Mouse (Mus musculus): ENCODE measurements around the gene Krt35. TPM values are rescaled to one million over a fixed set of nuclear protein-coding genes. Genes with fewer than 3 reads are reported as not detected.

Krt35 gene
- polyA plus RNA-seq (2021) = not detected

GRCm38 (mm10) chr11:100096141-100096540 is at the start of gene Krt35:
Gene Krt35 (minus strand): TSS chr11:100096241.
- ChIA-PET POLR2A (no interaction called here), CTCF (interaction anchor here (1.4 kb wide), 1 partner anchor 73 kb away, joined by 3 read pairs; no protein-coding TSS in a partner anchor)
- peaks cover 7% of the 10 kb centered on the region for H3K27me3 ChIP-seq
- in situ Hi-C loops (cut with MboI; ENCODE audit: low pct_unique_long_range_greater_than_20kb) = no loop called here
- no peak for DNase-seq (ENCODE audit: low read depth, low spot score)
- no peak for TF ChIP-seq CTCF (IDR thresholded peaks at IDR 0.05)
- no peak for ATAC-seq

DNA sequence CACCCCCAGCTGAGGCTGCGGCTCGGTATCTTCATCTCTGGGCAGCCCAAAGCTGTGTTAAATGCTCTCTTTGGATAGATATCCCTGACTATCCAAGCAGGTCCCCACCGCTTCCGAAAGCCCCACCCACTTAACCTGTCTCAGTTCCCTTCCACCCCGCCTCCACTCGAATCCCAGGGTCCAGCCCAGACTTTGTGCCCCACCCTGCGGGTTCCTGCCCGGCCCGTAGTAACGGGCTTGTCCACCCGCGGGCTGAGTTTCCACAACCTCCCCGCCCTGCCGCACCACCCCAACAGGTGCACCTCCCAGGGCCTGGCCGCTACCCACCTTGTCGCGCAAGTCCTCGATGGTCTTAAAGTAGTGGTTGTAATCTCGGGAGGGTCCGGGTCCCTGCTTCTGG is 49.1 kb upstream of the Krt35 start:
- no peaks in the 10 kb centered on the region for H3K27me3 ChIP-seq
- DNase-seq (ENCODE audit: low read depth, low spot score) = no peak
- no peak for ATAC-seq
- in situ Hi-C loops (cut with MboI; ENCODE audit: low pct_unique_long_range_greater_than_20kb) = no loop called here
- ChIA-PET POLR2A (interaction anchor here (0.6 kb wide), 1 partner anchor 18 kb away, joined by 3 read pairs; no protein-coding TSS in a partner anchor), CTCF (no interaction called here)
- TF ChIP-seq CTCF (IDR thresholded peaks at IDR 0.05) = no peak

GRCm38 (mm10) chr11:100140966-100141365 is 44.9 kb upstream of the Krt35 start:
- ChIA-PET CTCF (interaction anchor here (0.6 kb wide), 1 partner anchor 10 kb away, joined by 3 read pairs; no protein-coding TSS in a partner anchor), POLR2A (no interaction called here)
- H3K27me3 ChIP-seq = no peaks in the 10 kb centered on the region
- no peak for TF ChIP-seq CTCF (IDR thresholded peaks at IDR 0.05)
- ATAC-seq = no peak
- in situ Hi-C loops (cut with MboI; ENCODE audit: low pct_unique_long_range_greater_than_20kb) = no loop called here
- no peak for DNase-seq (ENCODE audit: low read depth, low spot score)

GRCm38 (mm10) chr11:100139391-100139790 is 43.4 kb upstream of the Krt35 start:
- no peaks in the 10 kb centered on the region for H3K27me3 ChIP-seq
- POLR2A ChIA-PET = no interaction called here
- CTCF ChIA-PET = no interaction called here
- in situ Hi-C loops (cut with MboI; ENCODE audit: low pct_unique_long_range_greater_than_20kb) = no loop called here
- DNase-seq (ENCODE audit: low read depth, low spot score) (no peak), ATAC-seq (no peak)
- TF ChIP-seq CTCF (IDR thresholded peaks at IDR 0.05) = no peak

DNA sequence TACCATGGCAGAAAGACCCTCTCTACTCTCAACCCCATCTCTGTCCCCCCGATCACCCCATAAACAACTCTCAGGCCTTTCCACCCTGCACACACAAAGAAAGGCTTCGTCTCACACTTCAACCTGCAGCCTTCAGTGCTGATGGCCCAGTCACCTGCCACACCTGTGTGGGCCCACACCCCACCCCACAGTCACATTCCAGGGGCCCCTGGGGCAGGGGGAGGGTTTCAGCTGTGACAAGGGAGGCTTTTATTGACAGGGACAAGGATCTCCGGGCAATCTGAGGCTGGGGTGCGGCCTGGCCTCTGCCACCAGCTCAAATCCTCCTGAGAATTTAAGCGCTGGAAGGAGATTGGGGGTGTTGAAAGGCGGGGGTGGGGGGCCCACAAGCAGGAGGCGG is 42.8 kb upstream of the Krt35 start:
- no peak for TF ChIP-seq CTCF (IDR thresholded peaks at IDR 0.05)
- no peak for DNase-seq (ENCODE audit: low read depth, low spot score)
- no peak for ATAC-seq
- in situ Hi-C loops (cut with MboI; ENCODE audit: low pct_unique_long_range_greater_than_20kb) = no loop called here
- no peaks in the 10 kb centered on the region for H3K27me3 ChIP-seq
- POLR2A ChIA-PET = no interaction called here
- CTCF ChIA-PET = no interaction called here

- POLR2A ChIA-PET = no interaction called here
- in situ Hi-C loops (cut with MboI; ENCODE audit: low pct_unique_long_range_greater_than_20kb) = no loop called here
- DNase-seq (ENCODE audit: low read depth, low spot score) (no peak), ATAC-seq (no peak)
- peaks cover 6% of the 10 kb centered on the region for H3K27me3 ChIP-seq
- TF ChIP-seq CTCF (IDR thresholded peaks at IDR 0.05) = no peak
- CTCF ChIA-PET = no interaction called here
Observed at GRCm38 (mm10) chr11:100137693-100138092, 41.7 kb upstream of the Krt35 start.

GRCm38 (mm10) chr11:100136559-100136958 is 40.5 kb upstream of the Krt35 start:
- H3K27me3 ChIP-seq = peaks cover 6% of the 10 kb centered on the region
- ATAC-seq (no peak), DNase-seq (ENCODE audit: low read depth, low spot score) (no peak)
- CTCF ChIA-PET = no interaction called here
- TF ChIP-seq CTCF (IDR thresholded peaks at IDR 0.05) = no peak
- in situ Hi-C loops (cut with MboI; ENCODE audit: low pct_unique_long_range_greater_than_20kb) = no loop called here
- POLR2A ChIA-PET = no interaction called here

GRCm38 (mm10) chr11:100135731-100136130 is 39.7 kb upstream of the Krt35 start, which contains the start of gene Krt15:
Gene Krt15 (minus strand): TSS chr11:100135928.
- no peak for TF ChIP-seq CTCF (IDR thresholded peaks at IDR 0.05)
- no peak for ATAC-seq
- peaks cover 6% of the 10 kb centered on the region for H3K27me3 ChIP-seq
- POLR2A ChIA-PET = interaction anchor here (1.2 kb wide), 1 partner anchor 8 kb away, joined by 6 read pairs; no protein-coding TSS in a partner anchor
- in situ Hi-C loops (cut with MboI; ENCODE audit: low pct_unique_long_range_greater_than_20kb) = no loop called here
- DNase-seq (ENCODE audit: low read depth, low spot score) = no peak
- CTCF ChIA-PET = no interaction called here

- in situ Hi-C loops (cut with MboI; ENCODE audit: low pct_unique_long_range_greater_than_20kb) = no loop called here
- ChIA-PET POLR2A (no interaction called here), CTCF (interaction anchor here (0.8 to 1.1 kb wide), 2 partner anchors 9 to 11 kb away, joined by 3 read pairs; no protein-coding TSS in a partner anchor)
- no peak for ATAC-seq
- no peaks in the 10 kb centered on the region for H3K27me3 ChIP-seq
- no peak for TF ChIP-seq CTCF (IDR thresholded peaks at IDR 0.05)
- DNase-seq (ENCODE audit: low read depth, low spot score) = no peak
Observed at GRCm38 (mm10) chr11:100124901-100125300, 28.9 kb upstream of the Krt35 start.

- CTCF ChIA-PET = no interaction called here
- no peak for TF ChIP-seq CTCF (IDR thresholded peaks at IDR 0.05)
- no peak for DNase-seq (ENCODE audit: low read depth, low spot score)
- in situ Hi-C loops (cut with MboI; ENCODE audit: low pct_unique_long_range_greater_than_20kb) = no loop called here
- POLR2A ChIA-PET = no interaction called here
- no peak for ATAC-seq
- no peaks in the 10 kb centered on the region for H3K27me3 ChIP-seq
Observed at GRCm38 (mm10) chr11:100121466-100121865, 25.4 kb upstream of the Krt35 start, which contains the start of gene Krt13. Gene Krt13 (minus strand): TSS chr11:100121566.

DNA sequence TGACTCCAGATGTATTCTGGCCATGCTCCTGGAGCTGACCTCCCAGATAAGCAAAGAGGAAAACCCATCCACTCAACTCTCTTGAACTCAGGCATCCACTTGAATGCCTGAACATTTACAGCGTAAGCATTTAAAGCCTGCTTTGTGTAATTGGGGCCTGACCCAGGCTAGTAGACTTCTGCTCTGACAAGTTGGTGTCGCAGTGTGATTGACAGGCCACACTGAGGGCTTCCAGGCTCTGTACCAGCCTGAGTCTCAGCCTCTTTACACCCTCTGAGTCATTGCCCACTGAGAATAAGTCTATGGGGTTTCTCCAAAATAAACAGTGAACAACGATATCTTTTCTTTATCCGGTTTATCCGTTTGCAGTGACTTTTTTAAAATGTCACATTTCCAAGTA is 24.3 kb upstream of the Krt35 start:
- DNase-seq (ENCODE audit: low read depth, low spot score) = no peak

GRCm38 (mm10) chr11:100113742-100114029 is 17.6 kb upstream of the Krt35 start:
- in situ Hi-C loops (cut with MboI; ENCODE audit: low pct_unique_long_range_greater_than_20kb) = no loop called here
- ATAC-seq (no peak), DNase-seq (ENCODE audit: low read depth, low spot score) (no peak)
- no peaks in the 10 kb centered on the region for H3K27me3 ChIP-seq
- ChIA-PET POLR2A (no interaction called here), CTCF (interaction anchor here (0.5 to 1.3 kb wide), 3 partner anchors 11 to 171 kb away, joined by 3 read pairs; no protein-coding TSS in a partner anchor)
- no peak for TF ChIP-seq CTCF (IDR thresholded peaks at IDR 0.05)

More for the DNA sequence above, 24.3 kb upstream of the Krt35 start:
- H3K27me3 ChIP-seq = no peaks in the 10 kb centered on the region
- in situ Hi-C loops (cut with MboI; ENCODE audit: low pct_unique_long_range_greater_than_20kb) = no loop called here
- ChIA-PET POLR2A (no interaction called here), CTCF (no interaction called here)
- no peak for TF ChIP-seq CTCF (IDR thresholded peaks at IDR 0.05)
- no peak for ATAC-seq
